Mouse (Mus musculus): ENCODE data around the gene Wnt5b. TPM values are rescaled to one million over a fixed set of nuclear protein-coding genes. Genes with fewer than 3 reads are reported as not detected.

Wnt5b gene
- total and polyA plus RNA-seq, 3 experiments: 0.04 TPM; not detected in 2

DNA sequence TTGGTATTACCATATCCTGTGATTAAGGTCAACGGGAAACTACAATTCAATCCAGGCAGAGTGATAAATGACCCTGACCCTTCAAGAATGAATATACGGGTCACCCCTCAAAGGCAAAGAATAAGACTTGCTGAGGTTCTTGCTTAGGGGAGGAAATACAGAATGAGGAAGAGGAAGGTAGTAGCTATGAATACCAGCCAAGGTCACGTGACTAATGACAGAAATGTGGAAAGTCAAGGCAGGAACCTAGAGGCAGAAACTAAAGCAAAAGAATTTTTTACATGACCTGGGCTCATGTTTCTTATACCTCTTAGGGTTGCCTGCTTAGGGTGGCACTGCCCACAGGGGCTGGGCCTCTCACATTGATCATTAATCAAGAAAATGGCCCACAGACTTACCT lies 71.4 kb downstream of the Wnt5b start:
- peaks cover 1% of the 10 kb centered on the region; the same call in 1 of the 2 replicates for H3K79me2 ChIP-seq (ENCODE audit: control insufficient read depth, insufficient read depth, low read length, poor library complexity)
- peaks cover 13 to 35% of the 10 kb centered on the region in 2 experiments for H3K4me1 ChIP-seq (ENCODE audit: control insufficient read depth in 1 of 2, insufficient read depth in 2 of 2, low read length in 2 of 2)
- H3K36me3 ChIP-seq (ENCODE audit: control insufficient read depth in 1 of 2, insufficient read depth in 2 of 2, low read length in 2 of 2): peaks cover 0 to 30% of the 10 kb centered on the region in 2 experiments; a peak in 2 of 4 replicates
- H3K4me3 ChIP-seq (ENCODE audit: control insufficient read depth in 1 of 2, insufficient read depth in 1 of 2, low read depth in 2 of 2, low read length in 2 of 2): peak overlapping the region in 1 of 2 experiments; percentile 34; a peak in 2 of 4 replicates
- peak; percentile 65 for DNase-seq (ENCODE audit: low read depth, low spot score)
- TF ChIP-seq USF2 (IDR thresholded peaks at IDR 0.05; ENCODE audit: borderline replicate concordance in 1 of 2, insufficient read depth in 1 of 2, low read depth in 1 of 2, low read length in 2 of 2) (peak; percentile 41 to 70; a peak in 3 of 4 replicates), MXI1 (IDR thresholded peaks at IDR 0.05; ENCODE audit: low read depth, low read length) (no peak), GABPA (IDR thresholded peaks at IDR 0.05; ENCODE audit: low read depth, low read length) (no peak), UBTF (IDR thresholded peaks at IDR 0.05; ENCODE audit: borderline replicate concordance, insufficient read depth, low read depth, low read length) (no peak), USF1 (IDR thresholded peaks at IDR 0.05; ENCODE audit: low read depth, low read length) (peak; percentile 92), MEF2A (IDR thresholded peaks at IDR 0.05; ENCODE audit: extremely low read depth, insufficient replicate concordance, low read depth, low read length, poor library complexity, severe bottlenecking) (no peak), CHD2 (IDR thresholded peaks at IDR 0.05; ENCODE audit: low read length) (no peak), POLR2AphosphoS2 (IDR thresholded peaks at IDR 0.05; ENCODE audit: low read length) (no peak), MAX (IDR thresholded peaks at IDR 0.05; ENCODE audit: low read length) (peak; percentile 44; the same call in 1 of the 2 replicates), ZC3H11A (IDR thresholded peaks at IDR 0.05; ENCODE audit: low read depth, low read length) (no peak), E2F4 (IDR thresholded peaks at IDR 0.05; ENCODE audit: borderline replicate concordance, low read depth, low read length) (no peak), MAFK (IDR thresholded peaks at IDR 0.05; ENCODE audit: borderline replicate concordance, low read depth, low read length) (no peak), NRF1 (IDR thresholded peaks at IDR 0.05; ENCODE audit: insufficient read depth, low read depth, low read length, poor library complexity, severe bottlenecking) (no peak), BHLHE40 (IDR thresholded peaks at IDR 0.05; ENCODE audit: borderline replicate concordance, low read depth, low read length) (peak; percentile 47; the same call in 1 of the 2 replicates), RCOR1 (IDR thresholded peaks at IDR 0.05; ENCODE audit: low read depth, low read length) (no peak), GATA1 (IDR thresholded peaks at IDR 0.05; ENCODE audit: low read depth, low read length) (no peak), MYC (IDR thresholded peaks at IDR 0.05; ENCODE audit: low read depth, low read length) (no peak), TAL1 (IDR thresholded peaks at IDR 0.05; ENCODE audit: low read length) (no peak), CHD1 (IDR thresholded peaks at IDR 0.05; ENCODE audit: low read depth, low read length) (no peak)
- no peak overlapping the region for H3K9ac ChIP-seq (ENCODE audit: control insufficient read depth, low read depth, low read length, poor library complexity, severe bottlenecking)
- H3K9me3 ChIP-seq (replicated peaks; ENCODE audit: insufficient read depth, low read length): no peaks in the 10 kb centered on the region
- H3K27ac ChIP-seq (ENCODE audit: control insufficient read depth, low read depth, low read length): peak overlapping the region; percentile 40
- H3K27me3 ChIP-seq (ENCODE audit: control insufficient read depth in 1 of 2, insufficient read depth in 2 of 2, low read length in 2 of 2): no peaks in the 10 kb centered on the region

DNA sequence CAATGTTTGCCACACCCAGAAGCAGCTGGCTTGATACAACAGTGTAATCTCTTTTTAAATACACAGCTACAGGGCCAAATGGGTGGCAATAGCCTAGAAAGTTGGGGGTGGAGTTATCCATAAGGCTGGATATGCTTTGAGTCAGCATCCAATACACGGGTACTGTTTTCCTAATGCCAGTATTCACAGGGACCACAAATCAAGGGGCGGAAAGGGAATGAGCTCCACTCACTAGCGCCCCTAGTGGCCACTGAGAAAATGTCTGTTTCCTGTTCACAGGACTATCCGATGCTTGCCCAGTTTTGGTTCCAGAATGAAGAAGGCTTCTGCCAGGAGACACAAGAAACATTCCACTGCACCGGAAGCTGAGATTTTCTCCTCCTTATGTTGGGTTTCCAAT lies 72.0 kb downstream of the Wnt5b start:
- no peak overlapping the region for H3K27ac ChIP-seq (ENCODE audit: control insufficient read depth, low read depth, low read length)
- no peak overlapping the region for H3K9ac ChIP-seq (ENCODE audit: control insufficient read depth, low read depth, low read length, poor library complexity, severe bottlenecking)
- peaks cover 0 to 26% of the 10 kb centered on the region in 2 experiments; a peak in 2 of 4 replicates for H3K36me3 ChIP-seq (ENCODE audit: control insufficient read depth in 1 of 2, insufficient read depth in 2 of 2, low read length in 2 of 2)
- no peaks in the 10 kb centered on the region for H3K27me3 ChIP-seq (ENCODE audit: control insufficient read depth in 1 of 2, insufficient read depth in 2 of 2, low read length in 2 of 2)
- H3K9me3 ChIP-seq (replicated peaks; ENCODE audit: insufficient read depth, low read length): no peaks in the 10 kb centered on the region
- DNase-seq (ENCODE audit: low read depth, low spot score): peak; percentile 67
- H3K4me3 ChIP-seq (ENCODE audit: control insufficient read depth in 1 of 2, insufficient read depth in 1 of 2, low read depth in 2 of 2, low read length in 2 of 2): peak overlapping the region; percentile 34 to 41; a peak in 3 of 4 replicates
- H3K79me2 ChIP-seq (ENCODE audit: control insufficient read depth, insufficient read depth, low read length, poor library complexity): no peaks in the 10 kb centered on the region
- TF ChIP-seq CTCF (IDR thresholded peaks at IDR 0.05 in 2 of 3, conservative IDR thresholded peaks at IDR 0.05 in 1 of 3; ENCODE audit: control insufficient read depth in 1 of 3, insufficient read depth in 1 of 3, low read depth in 2 of 3, low read length in 3 of 3, poor library complexity in 1 of 3, severe bottlenecking in 1 of 3) (peak; percentile 75 to 93 (median 75)), USF1 (IDR thresholded peaks at IDR 0.05; ENCODE audit: low read depth, low read length) (no peak), MEF2A (IDR thresholded peaks at IDR 0.05; ENCODE audit: extremely low read depth, insufficient replicate concordance, low read depth, low read length, poor library complexity, severe bottlenecking) (no peak)
- H3K4me1 ChIP-seq (ENCODE audit: control insufficient read depth in 1 of 2, insufficient read depth in 2 of 2, low read length in 2 of 2): peaks cover 13 to 29% of the 10 kb centered on the region in 2 experiments
